ENCODE assay signal across 14 mouse cellular contexts in the genomic region with DNA sequence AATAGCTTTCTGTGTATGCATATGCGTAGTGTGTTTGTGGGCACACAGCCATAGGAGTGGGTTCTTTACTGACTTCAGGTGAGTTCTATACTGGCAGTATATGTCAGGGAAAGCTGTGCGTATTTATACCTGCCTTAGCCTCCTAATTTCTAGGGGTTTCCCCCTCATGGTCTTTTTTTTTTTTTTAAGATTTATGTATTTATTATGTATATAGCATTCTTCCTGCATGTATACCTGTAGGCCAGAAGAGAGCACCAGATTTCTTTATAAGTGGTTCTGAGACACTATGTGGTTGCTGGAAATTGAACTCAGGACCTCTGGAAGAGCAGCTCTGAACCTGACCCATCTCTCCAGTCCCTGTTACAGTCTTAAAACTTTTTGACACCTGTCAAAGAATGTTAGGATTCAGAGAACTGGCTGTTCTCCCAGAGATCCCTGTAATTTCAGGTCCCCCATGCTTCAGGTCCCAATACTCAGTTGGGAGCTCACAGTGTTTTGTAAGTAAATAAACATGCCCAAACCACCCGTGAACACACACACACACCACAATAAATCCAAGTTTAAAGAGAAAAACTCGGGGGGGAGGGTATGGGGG. TPM values are rescaled to one million over a fixed set of nuclear protein-coding genes. Genes with fewer than 3 reads are reported as not detected.
DNase-seq lines count a peak whose midpoint lies in the region; ATAC-seq and TF ChIP-seq lines count a peak whose summit lies in the region.
"Had no signal": no experiment of that assay in that cellular context is flagged by ENCODE, and none has a peak within 500 bp of the region (broad histone marks: within the 10 kb centered on the region; RNA-seq: fewer than 3 reads in every experiment).

No protein-coding gene starts in this region.

- H3K79me2 ChIP-seq in MEL (ENCODE audit: control insufficient read depth, insufficient read depth, low read length, poor library complexity), result no peaks in the 10 kb centered on the region

- H3K9me3 ChIP-seq in hindbrain, embryonic 12.5 days (replicated peaks), result no peaks in the 10 kb centered on the region
- no peaks in the 10 kb centered on the region for H3K9me3 ChIP-seq in hindbrain, embryonic 16.5 days (ENCODE audit: control insufficient read depth, low read length)
- no peaks in the 10 kb centered on the region for H3K9me3 ChIP-seq in midbrain, embryonic 11.5 days (ENCODE audit: control insufficient read depth, low read length)
- H3K9me3 ChIP-seq in midbrain, embryonic 10.5 days (replicated peaks), result no peaks in the 10 kb centered on the region
- H3K9me3 ChIP-seq in MEL (replicated peaks; ENCODE audit: insufficient read depth, low read length), result no peaks in the 10 kb centered on the region
- no peaks in the 10 kb centered on the region for H3K9me3 ChIP-seq in midbrain, embryonic 15.5 days
- H3K9me3 ChIP-seq: limb, embryonic 12.5 days had no signal

- no peak for TF ChIP-seq CTCF in MEL (IDR thresholded peaks at IDR 0.05 in 2 of 3, conservative IDR thresholded peaks at IDR 0.05 in 1 of 3; ENCODE audit: control insufficient read depth in 1 of 3, insufficient read depth in 1 of 3, low read depth in 2 of 3, low read length in 3 of 3, poor library complexity in 1 of 3, severe bottlenecking in 1 of 3)

- H3K36me3 ChIP-seq in hindbrain, embryonic 12.5 days, result no peaks in the 10 kb centered on the region
- no peaks in the 10 kb centered on the region for H3K36me3 ChIP-seq in hindbrain, embryonic 16.5 days (ENCODE audit: control insufficient read depth, insufficient read depth, low read length)
- H3K36me3 ChIP-seq in midbrain, embryonic 11.5 days (ENCODE audit: control insufficient read depth, insufficient read depth, low read length), result no peaks in the 10 kb centered on the region
- no peaks in the 10 kb centered on the region for H3K36me3 ChIP-seq in midbrain, embryonic 10.5 days
- H3K36me3 ChIP-seq in MEL (ENCODE audit: control insufficient read depth in 1 of 2, insufficient read depth in 2 of 2, low read length in 2 of 2), result no peaks in the 10 kb centered on the region
- no peaks in the 10 kb centered on the region for H3K36me3 ChIP-seq in midbrain, embryonic 15.5 days (replicated peaks)
- H3K36me3 ChIP-seq: limb, embryonic 12.5 days had no signal

- TF ChIP-seq EP300 in MEL (IDR thresholded peaks at IDR 0.05; ENCODE audit: low read depth in 1 of 2, low read length in 2 of 2), result no peak

- H3K4me2 ChIP-seq in hindbrain, embryonic 12.5 days (replicated peaks), result 0 out of 2 replicates have a peak overlapping the region, but pooled peaks have one; percentile 34
- H3K4me2 ChIP-seq in hindbrain, embryonic 16.5 days (ENCODE audit: low read length), result no peak overlapping the region; the same call in 1 of the 2 replicates
- H3K4me2 ChIP-seq in midbrain, embryonic 11.5 days, result no peak overlapping the region
- peak overlapping the region; percentile 77; the same call in 1 of the 2 replicates for H3K4me2 ChIP-seq in midbrain, embryonic 15.5 days

- WGBS in hindbrain, embryonic 12.5 days, result 55% methylated on average over 4 of the region's 4 CpGs
- 52% methylated on average over 4 of the region's 4 CpGs for WGBS in hindbrain, embryonic 16.5 days
- 54% methylated on average over 4 of the region's 4 CpGs for WGBS in midbrain, embryonic 11.5 days
- 56% methylated on average over 4 of the region's 4 CpGs for WGBS in midbrain, embryonic 10.5 days
- 57% methylated on average over 4 of the region's 4 CpGs for WGBS in midbrain, embryonic 15.5 days

- no peak overlapping the region for H3K27ac ChIP-seq in hindbrain, embryonic 12.5 days
- H3K27ac ChIP-seq in hindbrain, embryonic 16.5 days (ENCODE audit: low read depth, low read length), result no peak overlapping the region
- H3K27ac ChIP-seq in midbrain, embryonic 11.5 days (ENCODE audit: low read depth, low read length), result no peak overlapping the region
- H3K27ac ChIP-seq in midbrain, embryonic 10.5 days (replicated peaks), result no peak overlapping the region
- H3K27ac ChIP-seq in MEL (ENCODE audit: control insufficient read depth, low read depth, low read length), result no peak overlapping the region
- no peak overlapping the region for H3K27ac ChIP-seq in midbrain, embryonic 15.5 days
- H3K27ac ChIP-seq: limb, embryonic 12.5 days had no signal

- peaks cover 16% of the 10 kb centered on the region for H3K27me3 ChIP-seq in hindbrain, embryonic 12.5 days
- H3K27me3 ChIP-seq in hindbrain, embryonic 16.5 days (replicated peaks; ENCODE audit: control insufficient read depth, insufficient read depth, low read length), result peaks cover 4% of the 10 kb centered on the region; the same call in 1 of the 2 replicates
- H3K27me3 ChIP-seq in midbrain, embryonic 11.5 days (ENCODE audit: control insufficient read depth, insufficient read depth, low read length), result no peaks in the 10 kb centered on the region; the same call in 1 of the 2 replicates
- peaks cover 28% of the 10 kb centered on the region for H3K27me3 ChIP-seq in midbrain, embryonic 10.5 days (ENCODE audit: low read depth, poor library complexity, severe bottlenecking)
- no peaks in the 10 kb centered on the region; a peak in 1 of 4 replicates for H3K27me3 ChIP-seq in MEL (ENCODE audit: control insufficient read depth in 1 of 2, insufficient read depth in 2 of 2, low read length in 2 of 2)
- peaks cover 11% of the 10 kb centered on the region; the same call in 1 of the 2 replicates for H3K27me3 ChIP-seq in midbrain, embryonic 15.5 days (replicated peaks)

- peak overlapping the region; percentile 35; the same call in 1 of the 2 replicates for H3K9ac ChIP-seq in hindbrain, embryonic 12.5 days
- no peak overlapping the region for H3K9ac ChIP-seq in hindbrain, embryonic 16.5 days (ENCODE audit: low read depth, low read length)
- no peak overlapping the region for H3K9ac ChIP-seq in midbrain, embryonic 11.5 days (ENCODE audit: low read length)
- H3K9ac ChIP-seq in MEL (ENCODE audit: control insufficient read depth, low read depth, low read length, poor library complexity, severe bottlenecking), result no peak overlapping the region
- no peak overlapping the region for H3K9ac ChIP-seq in midbrain, embryonic 15.5 days
- H3K9ac ChIP-seq: limb, embryonic 12.5 days had no signal

- TF ChIP-seq RAD21 in MEL (IDR thresholded peaks at IDR 0.05; ENCODE audit: low read depth, low read length), result no peak

- ATAC-seq in hindbrain, embryonic 12.5 days (ENCODE audit: low FRiP score), result no peak
- ATAC-seq in hindbrain, embryonic 16.5 days, result no peak
- no peak for ATAC-seq in midbrain, embryonic 11.5 days (ENCODE audit: low FRiP score)
- no peak for ATAC-seq in midbrain, embryonic 15.5 days (replicated peaks)
- ATAC-seq in erythroblast, adult 5-6 weeks (replicated peaks; ENCODE audit: low FRiP score, poor library complexity, severe bottlenecking), result no peak

- peaks cover 5% of the 10 kb centered on the region; the same call in 1 of the 2 replicates for H3K4me1 ChIP-seq in hindbrain, embryonic 12.5 days
- H3K4me1 ChIP-seq in hindbrain, embryonic 16.5 days (ENCODE audit: control insufficient read depth, insufficient read depth, low read depth, low read length), result no peaks in the 10 kb centered on the region; the same call in 1 of the 2 replicates
- peaks cover 4% of the 10 kb centered on the region; the same call in 1 of the 2 replicates for H3K4me1 ChIP-seq in midbrain, embryonic 11.5 days (ENCODE audit: control insufficient read depth, insufficient read depth, low read length)
- peaks cover 10% of the 10 kb centered on the region for H3K4me1 ChIP-seq in midbrain, embryonic 10.5 days
- peaks cover 0 to 6% of the 10 kb centered on the region in 2 experiments; a peak in 1 of 4 replicates for H3K4me1 ChIP-seq in MEL (ENCODE audit: control insufficient read depth in 1 of 2, insufficient read depth in 2 of 2, low read length in 2 of 2)
- H3K4me1 ChIP-seq in midbrain, embryonic 15.5 days, result 0 out of 2 replicates have a peak, but pooled peaks cover 2% of the 10 kb centered on the region

- peak in 1 of 2 experiments; percentile 31; a peak in 3 of 4 replicates for TF ChIP-seq POLR2A in MEL (IDR thresholded peaks at IDR 0.05; ENCODE audit: control insufficient read depth in 1 of 2, insufficient read depth in 1 of 2, low read depth in 1 of 2, low read length in 2 of 2, poor library complexity in 1 of 2)

- H3K4me3 ChIP-seq in hindbrain, embryonic 12.5 days, result no peak overlapping the region
- H3K4me3 ChIP-seq in hindbrain, embryonic 16.5 days (ENCODE audit: low read length), result no peak overlapping the region
- no peak overlapping the region for H3K4me3 ChIP-seq in midbrain, embryonic 11.5 days (ENCODE audit: low read depth, low read length)
- no peak overlapping the region for H3K4me3 ChIP-seq in midbrain, embryonic 10.5 days
- H3K4me3 ChIP-seq in MEL (ENCODE audit: control insufficient read depth in 1 of 2, insufficient read depth in 1 of 2, low read depth in 2 of 2, low read length in 2 of 2), result no peak overlapping the region
- H3K4me3 ChIP-seq in midbrain, embryonic 15.5 days, result no peak overlapping the region
- H3K4me3 ChIP-seq: limb, embryonic 12.5 days; myocyte had no signal

- peak; percentile 88 for DNase-seq in midbrain, embryonic 11.5 days (ENCODE audit: low spot score, missing footprints)
- no peak for DNase-seq in midbrain, embryonic 10.5 days (ENCODE audit: low spot score)
- DNase-seq in MEL (ENCODE audit: low read depth, low spot score), result no peak
- DNase-seq in right cerebral cortex, adult 2 months (ENCODE audit: low spot score in 2 of 2), result no peak
- DNase-seq: adrenal gland, adult 8-10 months; gastrocnemius, postnatal 25 days; heart, postnatal 36 days; thymus, postnatal 36 days had no signal

RNA-seq across cellular contexts. Expression of a gene that starts 14.9 kb away (rescaled TPM):
- polyA plus RNA-seq in hindbrain, embryonic 12.5 days (2016; fragmentation: Nextera tagmentation; extraction: Ambion mirVana), result 11.9 and 12.9 TPM in 2 replicates
- polyA plus RNA-seq in hindbrain, embryonic 16.5 days (2015; fragmentation: Nextera tagmentation; extraction: Ambion mirVana), result 2.2 and 2.7 TPM in 2 replicates
- polyA plus RNA-seq in midbrain, embryonic 11.5 days (2014; fragmentation: Nextera tagmentation; extraction: Ambion mirVana), result 5.5 and 6.3 TPM in 2 replicates
- 5.0 and 7.6 TPM in 2 replicates for polyA plus RNA-seq in midbrain, embryonic 10.5 days (2016; fragmentation: Nextera tagmentation; extraction: Ambion mirVana)
- not detected in 2 replicates for total RNA-seq in MEL (2012; rRNA removed)
- polyA plus RNA-seq in MEL (2012; ENCODE audit: insufficient read depth in 1 of 2, insufficient read length in 2 of 2, low read depth in 1 of 2, low replicate concordance in 2 of 2, missing spikeins in 1 of 2), result not detected
- 1.7 and 2.2 TPM in 2 replicates for polyA plus RNA-seq in midbrain, embryonic 15.5 days (2015; fragmentation: Nextera tagmentation; extraction: Ambion mirVana)
- 0.63 TPM in 1 of 2 replicates, not detected in the other for total RNA-seq in erythroblast, adult 5-6 weeks (2015; ENCODE audit: low replicate concordance)
- total RNA-seq in erythroblast, adult 5-6 weeks (2017; ENCODE audit: low replicate concordance), result 1.1 TPM in 1 of 2 replicates, not detected in the other

RNA-seq across cellular contexts. Expression of a gene that starts 57.1 kb away (rescaled TPM):
- 13.2 and 16.5 TPM in 2 replicates for polyA plus RNA-seq in hindbrain, embryonic 12.5 days (2016; fragmentation: Nextera tagmentation; extraction: Ambion mirVana)
- 9.4 and 10.6 TPM in 2 replicates for polyA plus RNA-seq in hindbrain, embryonic 16.5 days (2015; fragmentation: Nextera tagmentation; extraction: Ambion mirVana)
- 14.5 and 14.7 TPM in 2 replicates for polyA plus RNA-seq in midbrain, embryonic 11.5 days (2014; fragmentation: Nextera tagmentation; extraction: Ambion mirVana)
- 17.8 and 18.2 TPM in 2 replicates for polyA plus RNA-seq in midbrain, embryonic 10.5 days (2016; fragmentation: Nextera tagmentation; extraction: Ambion mirVana)
- total RNA-seq in MEL (2012; rRNA removed), result 10.4 and 10.7 TPM in 2 replicates
- polyA plus RNA-seq in MEL (2012; ENCODE audit: insufficient read depth in 1 of 2, insufficient read length in 2 of 2, low read depth in 1 of 2, low replicate concordance in 2 of 2, missing spikeins in 1 of 2), result 10 to 100 TPM in 1 of 2 experiments, not detected in 1; 15.5 TPM
- polyA plus RNA-seq in midbrain, embryonic 15.5 days (2015; fragmentation: Nextera tagmentation; extraction: Ambion mirVana), result 5.7 and 5.8 TPM in 2 replicates
- total RNA-seq in erythroblast, adult 5-6 weeks (2015; ENCODE audit: low replicate concordance), result 3.6 TPM in 1 of 2 replicates, not detected in the other
- 0.34 and 2.1 TPM in 2 replicates for total RNA-seq in erythroblast, adult 5-6 weeks (2017; ENCODE audit: low replicate concordance)

RNA-seq across cellular contexts. Expression of a gene that starts 57.2 kb away (rescaled TPM):
- polyA plus RNA-seq in hindbrain, embryonic 12.5 days (2016; fragmentation: Nextera tagmentation; extraction: Ambion mirVana), result 31.0 and 36.0 TPM in 2 replicates
- polyA plus RNA-seq in hindbrain, embryonic 16.5 days (2015; fragmentation: Nextera tagmentation; extraction: Ambion mirVana), result 34.2 and 38.7 TPM in 2 replicates
- 14.2 and 14.4 TPM in 2 replicates for polyA plus RNA-seq in midbrain, embryonic 11.5 days (2014; fragmentation: Nextera tagmentation; extraction: Ambion mirVana)
- polyA plus RNA-seq in midbrain, embryonic 10.5 days (2016; fragmentation: Nextera tagmentation; extraction: Ambion mirVana), result 5.6 and 12.2 TPM in 2 replicates
- not detected in 2 replicates for total RNA-seq in MEL (2012; rRNA removed)
- under 1 TPM in 1 of 2 experiments, not detected in 1; 0.06 TPM for polyA plus RNA-seq in MEL (2012; ENCODE audit: insufficient read depth in 1 of 2, insufficient read length in 2 of 2, low read depth in 1 of 2, low replicate concordance in 2 of 2, missing spikeins in 1 of 2)
- 37.8 and 41.1 TPM in 2 replicates for polyA plus RNA-seq in midbrain, embryonic 15.5 days (2015; fragmentation: Nextera tagmentation; extraction: Ambion mirVana)
- total RNA-seq in erythroblast, adult 5-6 weeks (2015; ENCODE audit: low replicate concordance), result not detected in 2 replicates
- total RNA-seq in erythroblast, adult 5-6 weeks (2017; ENCODE audit: low replicate concordance), result not detected in 2 replicates
- total RNA-seq: gastrocnemius, postnatal 25 days; heart, postnatal 36 days had no signal

Comparison
In these comparisons a context has a peak if more than half of its experiments do, and no peak if none do; other contexts are left out.
1. H3K4me2 ChIP-seq: peak in hindbrain, embryonic 12.5 days (single experiment) and midbrain, embryonic 15.5 days (single experiment); none in hindbrain, embryonic 16.5 days (single experiment) and midbrain, embryonic 11.5 days (single experiment).